Mouse (Mus musculus) hindlimb bud, embryonic 11.5 days (tissue): ENCODE measurements around the gene Rpl10a.

Experiments used
- DNase-seq: peaks from one replicate; pipeline ENCODE4 v3.0.0-alpha.2; 2012; ENCODE audit warnings: low read depth, low spot score; ENCODE audit errors: extremely low spot score

Rpl10a gene

DNA sequence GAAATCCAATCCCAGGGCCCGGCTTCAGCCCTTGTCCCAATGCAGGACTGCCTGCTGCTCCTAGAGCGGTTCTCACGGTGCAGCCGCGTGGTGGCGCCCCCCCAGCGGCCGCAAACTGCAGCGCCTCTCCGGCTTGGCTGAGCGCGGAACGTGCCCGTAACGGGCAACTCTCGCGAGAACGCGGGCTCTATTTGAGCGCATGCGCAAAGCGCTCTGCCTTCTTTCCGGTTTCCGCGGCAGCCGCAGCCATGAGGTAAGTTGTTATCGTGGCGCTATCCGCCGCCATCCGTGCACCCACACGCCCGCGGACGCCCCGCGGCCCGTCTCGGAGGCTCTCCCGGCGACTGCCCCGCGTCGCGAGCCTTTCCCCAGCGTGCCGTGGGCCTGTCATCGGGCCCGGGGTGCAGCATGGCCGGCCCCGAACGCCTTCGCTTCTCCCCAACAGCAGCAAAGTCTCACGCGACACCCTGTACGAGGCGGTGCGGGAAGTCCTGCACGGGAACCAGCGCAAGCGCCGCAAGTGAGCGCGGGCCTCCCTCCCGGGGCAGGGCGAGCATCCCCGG, at the start of gene Rpl10a:
TSS of gene Rpl10a (plus strand) at position 106 of the 563 bp plus-strand sequence.
- peak; percentile 91 for DNase-seq

- DNase-seq, result no peak
Measured at GRCm38 (mm10) chr17:28279236-28279635, 49.0 kb upstream of the Rpl10a start.

GRCm38 (mm10) chr17:28279780-28280422, 48.4 kb upstream of the Rpl10a start:
- DNase-seq, result no peak

DNA sequence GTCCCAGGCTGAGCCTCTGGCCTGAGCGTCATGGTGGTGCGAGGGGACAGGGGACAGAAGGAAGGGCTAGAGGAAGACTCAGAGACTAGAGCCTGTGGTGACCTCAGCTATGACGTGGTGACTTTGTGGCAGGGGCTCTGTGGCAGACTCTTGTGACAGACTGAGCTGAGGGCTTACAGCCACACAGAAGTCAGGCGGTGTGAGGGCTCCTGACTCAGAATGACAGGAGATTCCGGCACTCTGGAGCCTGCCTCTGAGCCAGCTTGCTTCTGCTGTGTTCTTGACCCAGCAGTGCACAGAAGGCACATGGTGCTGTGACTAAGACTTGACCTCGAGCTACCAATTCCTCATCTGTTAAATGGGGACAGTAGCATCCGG, 47.9 kb upstream of the Rpl10a start:
- no peak for DNase-seq

DNA sequence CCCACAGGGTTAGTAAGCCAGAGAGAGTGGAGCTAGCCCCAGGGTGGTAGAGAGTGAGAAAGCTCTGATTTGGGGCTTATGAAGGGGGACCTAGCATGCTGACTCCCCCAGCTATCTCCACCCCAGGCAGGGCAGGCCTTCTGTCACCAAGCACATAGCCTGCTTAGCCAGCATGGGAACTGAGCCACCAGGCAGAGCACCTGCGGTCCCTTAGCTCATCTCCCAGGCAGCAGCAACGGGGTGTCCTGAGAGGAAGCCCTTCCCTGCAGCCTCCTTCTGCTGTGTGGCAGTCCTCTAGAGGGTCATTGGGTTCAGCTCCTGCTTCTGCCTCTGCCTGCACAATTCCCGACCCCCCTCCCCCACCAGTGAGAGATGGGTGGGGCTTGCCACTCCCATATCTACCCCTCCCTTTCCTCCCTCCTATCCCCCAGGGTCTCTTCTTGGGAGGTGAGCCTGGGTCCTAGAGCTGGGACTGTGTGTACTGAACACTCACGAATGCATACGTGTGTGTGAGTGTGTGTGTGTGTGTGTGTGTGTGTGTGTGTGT, 47.4 kb upstream of the Rpl10a start:
- no peak for DNase-seq

- DNase-seq, result no peak
Measured at GRCm38 (mm10) chr17:28281866-28282441, 46.3 kb upstream of the Rpl10a start.

DNA sequence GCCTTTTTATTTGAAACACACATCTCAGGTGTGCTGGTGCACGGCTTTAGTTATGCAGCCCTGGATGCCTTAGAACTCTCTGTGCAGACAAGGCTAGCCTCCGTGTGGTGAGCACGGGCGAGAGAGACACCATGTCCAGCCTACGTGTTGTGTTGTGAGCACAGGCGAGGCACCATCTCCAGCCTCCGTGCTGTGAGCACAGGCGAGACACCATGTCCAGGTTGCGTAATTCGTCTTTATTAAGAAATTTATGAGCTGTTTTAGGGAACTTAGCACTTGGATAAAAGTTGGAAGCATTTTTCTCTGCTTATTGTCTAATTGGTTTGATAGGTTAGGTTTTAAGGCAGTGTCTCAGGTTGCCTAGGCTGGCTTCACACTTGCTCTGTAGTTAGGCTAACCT, 45.1 kb upstream of the Rpl10a start:
- DNase-seq, result no peak

DNA sequence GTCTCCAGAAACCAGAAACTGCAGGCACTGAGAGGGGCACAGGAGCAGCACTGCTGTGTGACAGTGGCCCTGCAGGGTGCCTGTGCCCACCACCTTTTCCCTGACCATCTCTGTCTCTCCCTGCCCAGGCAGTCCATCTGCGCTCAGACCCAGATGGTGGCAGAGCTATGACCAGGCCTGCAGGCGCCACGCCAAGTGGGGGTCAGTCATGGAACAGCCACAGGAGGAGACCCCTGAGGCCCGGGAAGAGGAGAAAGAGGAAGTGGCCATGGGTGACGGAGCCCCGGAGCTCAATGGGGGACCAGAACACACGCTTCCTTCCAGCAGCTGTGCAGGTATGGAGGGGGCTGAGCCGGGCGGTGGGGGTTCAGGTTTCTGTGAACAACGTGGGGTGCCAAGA, 42.1 kb upstream of the Rpl10a start:
- no peak for DNase-seq

- no peak for DNase-seq
Measured at GRCm38 (mm10) chr17:28286964-28287363, 41.3 kb upstream of the Rpl10a start.

DNA sequence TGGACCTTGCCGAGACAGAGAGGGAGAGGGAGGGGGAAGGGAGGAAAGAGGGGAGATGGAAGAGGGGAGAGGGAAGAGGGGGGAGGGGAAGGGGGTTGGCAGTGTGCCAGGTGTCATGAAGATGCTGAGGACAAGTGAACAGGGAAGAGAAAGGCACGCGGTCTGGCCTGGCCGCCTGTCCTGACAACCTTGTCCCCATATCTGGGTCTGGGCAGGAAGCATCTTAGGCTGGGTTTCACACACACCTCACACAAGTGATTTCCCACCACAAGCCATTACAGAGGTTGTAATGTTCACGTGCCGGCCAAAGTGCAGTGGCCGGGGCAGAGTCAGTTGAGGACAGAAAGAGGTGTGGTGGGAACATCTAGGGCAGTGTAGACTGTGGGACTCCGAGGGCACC, 40.7 kb upstream of the Rpl10a start:
- DNase-seq, result no peak

- DNase-seq, result no peak
Measured at GRCm38 (mm10) chr17:28287980-28288379, 40.3 kb upstream of the Rpl10a start.

DNA sequence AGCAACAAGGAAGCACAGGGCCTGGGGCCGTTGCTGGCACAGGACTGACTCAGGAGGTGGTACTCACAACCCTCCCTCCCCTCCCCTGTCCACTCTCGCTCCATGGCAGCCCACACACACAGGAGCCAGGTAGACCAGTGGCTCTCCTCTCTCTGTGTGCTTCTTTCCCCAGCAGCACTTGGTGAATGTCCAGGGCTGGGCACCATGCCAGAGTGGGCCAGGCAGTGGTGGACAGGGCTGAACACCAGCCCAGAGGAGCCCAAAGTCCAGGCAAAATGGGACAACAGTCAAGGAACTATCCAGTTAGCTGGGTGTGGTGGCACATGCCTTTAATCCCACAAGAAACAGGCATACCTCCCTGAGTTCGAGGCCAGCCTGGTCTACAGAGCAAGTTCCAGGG, 38.0 kb upstream of the Rpl10a start:
- no peak for DNase-seq

GRCm38 (mm10) chr17:28290671-28291070, 37.6 kb upstream of the Rpl10a start:
- DNase-seq, result no peak

DNA sequence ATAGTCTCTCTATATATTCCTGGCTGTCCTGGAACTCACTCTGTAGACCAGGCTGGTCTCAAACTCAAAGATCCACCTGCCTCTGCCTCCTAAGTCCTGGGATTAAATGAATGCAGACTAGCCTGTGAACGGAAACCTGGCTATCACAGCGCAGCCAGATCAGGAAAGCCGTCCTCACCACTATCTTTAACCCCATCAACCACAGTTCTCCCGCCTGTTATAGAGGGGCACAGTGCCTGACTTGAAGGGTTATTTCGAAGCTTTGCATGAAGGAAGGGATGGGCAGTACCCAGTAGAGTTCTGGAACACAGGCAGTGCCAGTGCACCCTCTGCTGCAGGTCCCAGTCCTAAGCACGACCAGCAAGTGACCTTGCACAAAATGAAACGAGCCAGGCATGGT, 36.9 kb upstream of the Rpl10a start:
- no peak for DNase-seq

DNA sequence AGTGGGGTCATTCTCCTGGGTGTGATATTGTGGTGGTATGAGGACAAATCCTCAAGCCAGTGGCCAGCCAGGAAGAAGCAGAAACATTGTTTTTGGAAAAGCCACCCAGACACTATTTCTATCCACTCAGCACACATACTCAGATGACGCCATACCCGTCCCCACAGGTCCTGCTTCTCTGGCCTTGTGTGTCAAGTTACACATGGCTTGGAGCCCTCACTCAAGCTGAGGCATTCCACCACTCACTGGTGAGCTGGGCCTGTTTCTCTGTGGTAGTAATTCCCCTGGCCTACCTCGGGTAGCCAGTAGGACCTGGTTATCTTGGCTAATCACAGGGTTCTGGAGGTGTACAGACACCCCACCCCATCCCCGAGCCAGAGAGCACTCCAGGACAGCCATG, 34.6 kb upstream of the Rpl10a start:
- DNase-seq, result no peak

GRCm38 (mm10) chr17:28294449-28295333, 33.6 kb upstream of the Rpl10a start:
- no peak for DNase-seq

DNA sequence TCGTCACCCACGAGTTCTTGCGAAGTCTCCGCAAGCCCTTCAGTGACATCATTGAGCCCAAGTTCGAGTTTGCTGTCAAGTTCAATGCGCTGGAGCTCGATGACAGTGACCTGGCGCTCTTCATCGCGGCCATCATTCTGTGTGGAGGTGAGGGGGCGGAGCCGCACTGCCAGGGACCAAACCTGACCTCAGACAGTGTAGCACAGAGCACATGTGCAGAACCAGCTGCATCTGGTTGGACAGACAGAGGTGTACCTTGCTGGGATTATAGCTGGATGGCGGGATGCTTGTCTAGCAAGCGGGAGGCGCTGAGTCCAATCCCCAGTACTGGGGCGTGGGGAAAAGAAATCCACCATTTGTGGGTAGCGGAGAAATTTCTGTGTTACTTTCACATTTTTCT, 29.4 kb upstream of the Rpl10a start:
- no peak for DNase-seq

- no peak for DNase-seq
Measured at GRCm38 (mm10) chr17:28299669-28300320, 28.5 kb upstream of the Rpl10a start.

GRCm38 (mm10) chr17:28300323-28300722, 27.9 kb upstream of the Rpl10a start:
- no peak for DNase-seq

GRCm38 (mm10) chr17:28300850-28301249, 27.4 kb upstream of the Rpl10a start:
- no peak for DNase-seq

DNA sequence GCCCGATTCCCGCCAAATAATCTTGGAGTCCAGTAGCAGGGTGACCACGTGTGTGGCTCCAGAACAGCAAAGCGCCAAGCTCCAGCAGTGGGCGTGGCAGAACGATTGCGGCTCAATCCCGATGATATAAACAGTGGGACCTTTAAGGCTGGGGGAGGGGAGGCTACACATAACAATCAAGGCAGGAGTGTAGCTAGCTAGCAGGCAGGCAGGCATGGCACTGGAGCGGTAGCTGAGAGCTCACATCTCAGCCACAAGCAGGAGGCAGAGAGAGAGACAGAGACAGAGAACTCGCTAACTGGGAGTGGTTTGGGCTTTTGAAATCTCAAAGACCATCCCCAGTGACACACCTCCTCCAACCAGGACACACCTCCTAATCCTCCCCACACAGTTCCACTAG, 23.1 kb upstream of the Rpl10a start:
- DNase-seq, result no peak
